ENCODE assay signal across 8 mouse cellular contexts in the genomic region with DNA sequence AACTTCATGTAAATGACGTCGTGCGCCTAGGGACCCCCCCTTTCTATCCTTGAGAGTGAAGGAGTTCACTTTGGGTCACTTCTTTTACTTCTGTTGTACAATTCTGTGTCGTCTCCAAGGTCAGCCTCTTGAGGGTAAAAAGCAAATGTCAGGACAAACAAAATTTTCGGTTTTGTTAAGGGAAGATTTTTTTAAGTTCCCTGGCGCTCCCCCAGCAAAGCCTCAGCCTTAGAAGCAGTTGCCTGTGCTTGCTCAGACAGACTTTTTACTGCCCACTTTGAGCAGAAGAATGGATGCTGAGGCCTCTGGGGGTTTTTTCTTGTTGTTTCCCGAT. TPM values are rescaled to one million over a fixed set of nuclear protein-coding genes. Genes with fewer than 3 reads are reported as not detected.
A peak's percentile ranks its signal among the peaks of the same experiment; 100 is the strongest.
DNase-seq lines count a peak whose midpoint lies in the region; ATAC-seq and TF ChIP-seq lines count a peak whose summit lies in the region.

No protein-coding gene starts in this region.

- ATAC-seq in embryonic facial prominence, embryonic 14.5 days (ENCODE audit: low read depth), result no peak
- ATAC-seq in kidney, embryonic 16.5 days (ENCODE audit: low FRiP score, low TSS enrichment), result no peak
- ATAC-seq in midbrain, embryonic 14.5 days (ENCODE audit: low FRiP score, low TSS enrichment), result no peak

- intact Hi-C loops in left cerebral cortex, postnatal 36 days (cut with DNase I), result loop anchor here (5.0 kb wide), 1 partner anchor 74 kb away; no protein-coding TSS in a partner anchor

- no peak for DNase-seq in lung, adult 2 months
- DNase-seq in lung, postnatal 4 days, result no peak
- no peak for DNase-seq in embryonic facial prominence, embryonic 14.5 days (ENCODE audit: low spot score)
- no peak for DNase-seq in midbrain, embryonic 14.5 days
- no peak for DNase-seq in left cerebral cortex, postnatal 36 days (ENCODE audit: low spot score in 2 of 2)
- DNase-seq in right cerebral cortex, postnatal 25 days, result no peak
- no peak for DNase-seq in right cerebral cortex, postnatal 10 days (ENCODE audit: low spot score in 2 of 2)

- WGBS in lung, adult 2 months, result 0% methylated on average over 7 of the region's 7 CpGs
- 1% methylated on average over 7 of the region's 7 CpGs for WGBS in embryonic facial prominence, embryonic 14.5 days
- 3% methylated on average over 7 of the region's 7 CpGs for WGBS in kidney, embryonic 16.5 days
- WGBS in midbrain, embryonic 14.5 days, result 1% methylated on average over 7 of the region's 7 CpGs

- no peak for TF ChIP-seq CTCF in lung, adult 2 months (IDR thresholded peaks at IDR 0.05; ENCODE audit: insufficient read depth, low read length)

- TF ChIP-seq POLR2A in lung, adult 2 months (IDR thresholded peaks at IDR 0.05; ENCODE audit: borderline replicate concordance, extremely low read depth, low read depth, low read length), result no peak

- H3K9ac ChIP-seq in embryonic facial prominence, embryonic 14.5 days (ENCODE audit: low read depth, low read length), result peak overlapping the region; percentile 95
- H3K9ac ChIP-seq in kidney, embryonic 16.5 days (replicated peaks; ENCODE audit: low read length), result peak overlapping the region; percentile 92
- H3K9ac ChIP-seq in midbrain, embryonic 14.5 days (replicated peaks; ENCODE audit: low read length), result peak overlapping the region; percentile 90

- peak overlapping the region; percentile 97 for H3K4me2 ChIP-seq in embryonic facial prominence, embryonic 14.5 days (ENCODE audit: low read depth, low read length)
- H3K4me2 ChIP-seq in kidney, embryonic 16.5 days (replicated peaks; ENCODE audit: low read depth, low read length), result peak overlapping the region; percentile 99
- peak overlapping the region; percentile 95 for H3K4me2 ChIP-seq in midbrain, embryonic 14.5 days (ENCODE audit: low read length)

- peak overlapping the region; percentile 68 for H3K27ac ChIP-seq in embryonic facial prominence, embryonic 14.5 days (replicated peaks; ENCODE audit: low read depth, low read length)
- H3K27ac ChIP-seq in kidney, embryonic 16.5 days (ENCODE audit: low read length), result peak overlapping the region; percentile 46; the same call in 1 of the 2 replicates
- peak overlapping the region; percentile 72 for H3K27ac ChIP-seq in midbrain, embryonic 14.5 days (replicated peaks; ENCODE audit: low read depth, low read length)

- no peaks in the 10 kb centered on the region for H3K27me3 ChIP-seq in embryonic facial prominence, embryonic 14.5 days (replicated peaks; ENCODE audit: control insufficient read depth, insufficient read depth, low read length)
- H3K27me3 ChIP-seq in kidney, embryonic 16.5 days (ENCODE audit: insufficient read depth, low read length), result 0 out of 2 replicates have a peak, but pooled peaks cover 4% of the 10 kb centered on the region
- H3K27me3 ChIP-seq in midbrain, embryonic 14.5 days (ENCODE audit: control insufficient read depth, insufficient read depth, low read length), result no peaks in the 10 kb centered on the region

- H3K9me3 ChIP-seq in embryonic facial prominence, embryonic 14.5 days (ENCODE audit: control insufficient read depth, low read length), result no peaks in the 10 kb centered on the region
- no peaks in the 10 kb centered on the region for H3K9me3 ChIP-seq in kidney, embryonic 16.5 days (ENCODE audit: low read length)
- H3K9me3 ChIP-seq in midbrain, embryonic 14.5 days (ENCODE audit: control insufficient read depth, low read length), result no peaks in the 10 kb centered on the region

- H3K4me1 ChIP-seq in lung, adult 2 months (ENCODE audit: control insufficient read depth, insufficient read depth, low read length), result peaks cover 22% of the 10 kb centered on the region
- H3K4me1 ChIP-seq in embryonic facial prominence, embryonic 14.5 days (ENCODE audit: control insufficient read depth, insufficient read depth, low read length), result peaks cover 18% of the 10 kb centered on the region
- H3K4me1 ChIP-seq in kidney, embryonic 16.5 days (ENCODE audit: insufficient read depth, low read length), result peaks cover 30% of the 10 kb centered on the region
- H3K4me1 ChIP-seq in midbrain, embryonic 14.5 days (ENCODE audit: control insufficient read depth, insufficient read depth, low read length), result peaks cover 36% of the 10 kb centered on the region

- no peaks in the 10 kb centered on the region for H3K36me3 ChIP-seq in embryonic facial prominence, embryonic 14.5 days (ENCODE audit: control insufficient read depth, insufficient read depth, low read length)
- no peaks in the 10 kb centered on the region for H3K36me3 ChIP-seq in kidney, embryonic 16.5 days (ENCODE audit: insufficient read depth, low read length)
- no peaks in the 10 kb centered on the region for H3K36me3 ChIP-seq in midbrain, embryonic 14.5 days (ENCODE audit: control insufficient read depth, insufficient read depth, low read length)

- H3K4me3 ChIP-seq in lung, adult 2 months (replicated peaks; ENCODE audit: extremely low read depth, low read depth, low read length), result peak overlapping the region; percentile 79
- H3K4me3 ChIP-seq in embryonic facial prominence, embryonic 14.5 days (ENCODE audit: low read depth, low read length), result peak overlapping the region; percentile 89
- H3K4me3 ChIP-seq in kidney, embryonic 16.5 days (ENCODE audit: low read length), result peak overlapping the region; percentile 91
- H3K4me3 ChIP-seq in midbrain, embryonic 14.5 days (replicated peaks; ENCODE audit: low read depth, low read length), result peak overlapping the region; percentile 85

RNA-seq across cellular contexts. Expression of a gene that starts 0.7 kb away (rescaled TPM):
- polyA plus RNA-seq in lung, adult 2 months (2012; rRNA removed), result 73.9 and 88.5 TPM in 2 replicates
- polyA plus RNA-seq in embryonic facial prominence, embryonic 14.5 days (2014; fragmentation: Nextera tagmentation; extraction: Ambion mirVana), result 20.4 and 28.3 TPM in 2 replicates
- 16.2 and 17.7 TPM in 2 replicates for polyA plus RNA-seq in kidney, embryonic 16.5 days (2015; fragmentation: Nextera tagmentation; extraction: Ambion mirVana)
- 47.0 and 53.6 TPM in 2 replicates for polyA plus RNA-seq in midbrain, embryonic 14.5 days (2014; fragmentation: Nextera tagmentation; extraction: Ambion mirVana)
- total RNA-seq in left cerebral cortex, postnatal 36 days (2021), result 100 to 1,000 TPM; 229 to 269 TPM

RNA-seq across cellular contexts. Expression of a gene that starts 21.0 kb away (rescaled TPM):
- 10.6 and 14.9 TPM in 2 replicates for polyA plus RNA-seq in lung, adult 2 months (2012; rRNA removed)
- polyA plus RNA-seq in embryonic facial prominence, embryonic 14.5 days (2014; fragmentation: Nextera tagmentation; extraction: Ambion mirVana), result 125 and 136 TPM in 2 replicates
- 144 and 148 TPM in 2 replicates for polyA plus RNA-seq in kidney, embryonic 16.5 days (2015; fragmentation: Nextera tagmentation; extraction: Ambion mirVana)
- polyA plus RNA-seq in midbrain, embryonic 14.5 days (2014; fragmentation: Nextera tagmentation; extraction: Ambion mirVana), result 75.7 and 79.0 TPM in 2 replicates
- total RNA-seq in left cerebral cortex, postnatal 36 days (2021), result 10 to 100 TPM in 1 of 2 experiments, 1 to 10 TPM in 1; 6.3 to 11.4 TPM
